Mouse (Mus musculus): ENCODE measurements around the gene Akr1d1.

DNA sequence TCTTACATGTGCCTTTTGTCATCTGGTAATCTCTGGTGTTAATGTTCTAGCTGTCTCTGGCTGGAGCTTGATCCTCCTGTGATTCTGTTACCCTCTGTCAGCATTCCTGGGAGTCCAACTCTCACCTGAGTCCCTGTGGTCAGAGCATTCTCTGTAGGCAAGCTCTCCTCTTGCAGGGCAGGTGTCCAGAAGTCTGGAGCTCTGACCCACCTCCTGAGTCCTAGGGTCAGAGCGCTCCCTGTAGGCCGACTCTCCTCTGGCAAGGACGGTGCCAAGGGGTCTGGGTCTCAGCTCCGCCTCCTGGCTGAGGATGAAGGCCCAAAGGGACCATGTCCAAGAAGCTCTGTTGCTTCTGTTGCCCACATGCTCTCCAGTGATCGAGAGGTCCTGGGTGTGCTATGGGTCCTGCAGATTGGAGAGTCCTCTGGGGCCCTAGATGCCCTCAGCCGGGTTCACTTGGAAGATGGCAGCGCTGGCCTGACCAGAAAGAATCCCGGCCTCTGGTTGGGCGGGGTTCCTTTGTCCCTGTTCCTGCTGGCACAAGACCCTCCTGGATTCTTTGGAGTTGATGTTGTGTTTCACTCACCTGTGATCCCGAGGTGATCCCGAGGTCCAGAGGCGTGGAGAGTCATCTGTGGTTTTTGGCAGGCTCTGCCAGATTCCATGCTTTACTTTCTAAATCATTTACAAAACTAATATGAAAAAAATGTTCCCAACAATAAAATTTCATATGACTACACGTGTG lies 9.2 kb upstream of the Akr1d1 start:
- TF ChIP-seq POLR2A (IDR thresholded peaks at IDR 0.05; ENCODE audit: borderline replicate concordance, control insufficient read depth, low read depth, low read length) (no peak), CTCF (IDR thresholded peaks at IDR 0.05; ENCODE audit: control insufficient read depth, insufficient read depth, low read length) (no peak)

All from bone marrow, adult 2 months (tissue).